25 mouse cellular contexts compared by ENCODE assay signal in genomic region chr11:109233627-109234026, GRCm38 (mm10).
DNase-seq lines count a peak whose midpoint lies in the region; ATAC-seq and TF ChIP-seq lines count a peak whose summit lies in the region.
"Had no signal": no experiment of that assay in that cellular context is flagged by ENCODE, and none has a peak within 500 bp of the region (broad histone marks: within the 10 kb centered on the region; RNA-seq: fewer than 3 reads in every experiment).

No protein-coding gene starts in this region.

- no peak for ATAC-seq in liver, embryonic 12.5 days
- ATAC-seq in stomach, postnatal 0 days (ENCODE audit: low FRiP score, low TSS enrichment) = 0 out of 2 replicates have a peak, but pooled peaks have one; percentile 32
- ATAC-seq: activated CD4-positive, CD25-positive, alpha-beta regulatory T cell, adult 4 months; CD4-positive, CD25-positive, alpha-beta regulatory T cell, adult 4 months; forebrain, embryonic 13.5 days; forebrain, postnatal 0 days; hindbrain, postnatal 0 days had no signal

- DNase-seq in liver = peak; percentile 36
- DNase-seq in ES-E14 (ENCODE audit: low read depth, low spot score) = peak; percentile 34
- DNase-seq in c-Kit-negative CD71-positive TER-119-positive erythroid progenitor cells, embryonic 14.5 days (ENCODE audit: low read depth, low spot score) = peak; percentile 4
- DNase-seq in stomach, postnatal 0 days (ENCODE audit: low spot score) = peak; percentile 28
- DNase-seq in kidney, adult 8-10 months = no peak
- no peak for DNase-seq in layer of hippocampus, adult 9-10 months (ENCODE audit: low spot score)
- DNase-seq: adrenal gland, adult 2 months; adrenal gland, postnatal 36 days; B cell, adult 2 months; cerebellum, adult 11-12 months; cerebellum, adult 9-10 months; cerebellum, postnatal 36 days; forebrain, postnatal 0 days; gastrocnemius, postnatal 14 days; heart, adult 2 months; heart, postnatal 14 days had no signal

- in situ Hi-C loops in ES-E14 (cut with MboI; ENCODE audit: low sequenced_read_pairs in 2 of 2, unreplicated experiment in 2 of 2) = loop anchor here in 1 of 2 experiments (25.0 kb wide), 1 partner anchor 354 kb away; no protein-coding TSS in a partner anchor

- no peak overlapping the region for H3K4me2 ChIP-seq in liver, embryonic 12.5 days
- no peak overlapping the region for H3K4me2 ChIP-seq in stomach, postnatal 0 days (replicated peaks; ENCODE audit: low read depth)
- H3K4me2 ChIP-seq: forebrain, embryonic 13.5 days; heart, embryonic 11.5 days; heart, embryonic 15.5 days; hindbrain, embryonic 13.5 days had no signal

- 48% methylated on average over 3 of the region's 3 CpGs for WGBS in liver, embryonic 12.5 days (ENCODE audit: insufficient replicate concordance)
- WGBS in stomach, postnatal 0 days = 57% methylated on average over 3 of the region's 3 CpGs

- H3K27me3 ChIP-seq in liver, embryonic 12.5 days (replicated peaks) = no peaks in the 10 kb centered on the region
- H3K27me3 ChIP-seq in stomach, postnatal 0 days (ENCODE audit: control insufficient read depth, insufficient read depth, low read length) = no peaks in the 10 kb centered on the region
- H3K27me3 ChIP-seq: forebrain, embryonic 13.5 days; heart, embryonic 15.5 days; hindbrain, embryonic 13.5 days had no signal

- H3K9me3 ChIP-seq in liver, embryonic 12.5 days (replicated peaks) = no peaks in the 10 kb centered on the region
- no peaks in the 10 kb centered on the region for H3K9me3 ChIP-seq in ES-E14 (ENCODE audit: control insufficient read depth, insufficient read depth, low read depth, low read length)
- no peaks in the 10 kb centered on the region for H3K9me3 ChIP-seq in stomach, postnatal 0 days (ENCODE audit: control insufficient read depth, low read length)
- H3K9me3 ChIP-seq: embryonic facial prominence, embryonic 10.5 days; forebrain, embryonic 13.5 days; heart, embryonic 15.5 days; hindbrain, embryonic 13.5 days had no signal

- H3K36me3 ChIP-seq in liver, embryonic 12.5 days = no peaks in the 10 kb centered on the region
- no peaks in the 10 kb centered on the region for H3K36me3 ChIP-seq in ES-E14 (ENCODE audit: control insufficient read depth, insufficient read depth, low read length, poor library complexity, severe bottlenecking)
- no peaks in the 10 kb centered on the region for H3K36me3 ChIP-seq in stomach, postnatal 0 days (ENCODE audit: control insufficient read depth, insufficient read depth, low read length)
- H3K36me3 ChIP-seq: embryonic facial prominence, embryonic 10.5 days; heart, embryonic 15.5 days had no signal

- H3K27ac ChIP-seq in liver, embryonic 12.5 days = no peak overlapping the region
- no peak overlapping the region for H3K27ac ChIP-seq in ES-E14 (ENCODE audit: insufficient read depth, low read depth, low read length, poor library complexity, severe bottlenecking)
- no peak overlapping the region for H3K27ac ChIP-seq in stomach, postnatal 0 days (replicated peaks)
- H3K27ac ChIP-seq: embryonic facial prominence, embryonic 10.5 days; forebrain, embryonic 13.5 days; heart, adult 2 months; heart, embryonic 15.5 days; hindbrain, embryonic 13.5 days; hindbrain, postnatal 0 days had no signal

- no peak overlapping the region for H3K9ac ChIP-seq in liver, embryonic 12.5 days
- no peak overlapping the region for H3K9ac ChIP-seq in ES-E14 (ENCODE audit: insufficient read depth, low read depth, low read length, poor library complexity, severe bottlenecking)
- no peak overlapping the region for H3K9ac ChIP-seq in stomach, postnatal 0 days (ENCODE audit: low read length)
- H3K9ac ChIP-seq: forebrain, embryonic 13.5 days; forebrain, postnatal 0 days; heart, embryonic 15.5 days; hindbrain, embryonic 13.5 days had no signal

- TF ChIP-seq EP300 in stomach, postnatal 0 days (optimal IDR thresholded peaks at IDR 0.05) = no peak

- no peaks in the 10 kb centered on the region for H3K4me1 ChIP-seq in liver, embryonic 12.5 days
- H3K4me1 ChIP-seq in ES-E14 (ENCODE audit: control insufficient read depth in 2 of 2, insufficient read depth in 2 of 2, low read length in 2 of 2, poor library complexity in 1 of 2) = no peaks in the 10 kb centered on the region; a peak in 1 of 4 replicates
- H3K4me1 ChIP-seq in stomach, postnatal 0 days (replicated peaks; ENCODE audit: control insufficient read depth, insufficient read depth) = no peaks in the 10 kb centered on the region
- H3K4me1 ChIP-seq: heart, embryonic 15.5 days had no signal

- no peak overlapping the region for H3K4me3 ChIP-seq in liver, embryonic 12.5 days
- no peak overlapping the region for H3K4me3 ChIP-seq in ES-E14 (ENCODE audit: insufficient read depth in 1 of 2, low read depth in 1 of 2, low read length in 2 of 2, poor library complexity in 1 of 2, severe bottlenecking in 1 of 2)
- no peak overlapping the region for H3K4me3 ChIP-seq in stomach, postnatal 0 days (ENCODE audit: low read depth, low read length)
- H3K4me3 ChIP-seq: embryonic facial prominence, embryonic 10.5 days; forebrain, embryonic 13.5 days; heart, adult 2 months; heart, embryonic 15.5 days; hindbrain, embryonic 13.5 days had no signal

- TF ChIP-seq CTCF in stomach, postnatal 0 days (IDR thresholded peaks at IDR 0.05; ENCODE audit: low read depth) = no peak

TF ChIP-seq in ES-E14, 5 proteins besides CTCF, POLR2A, EP300 and RAD21:
- TF ChIP-seq MAFK (IDR thresholded peaks at IDR 0.05; ENCODE audit: insufficient read depth, low read depth, low read length) (no peak), ZNF384 (IDR thresholded peaks at IDR 0.05; ENCODE audit: low read depth, low read length) (no peak), HCFC1 (IDR thresholded peaks at IDR 0.05; ENCODE audit: borderline replicate concordance, insufficient read depth, low read length) (no peak), CHD2 (IDR thresholded peaks at IDR 0.05; ENCODE audit: low read depth, low read length) (no peak), ZC3H11A (IDR thresholded peaks at IDR 0.05; ENCODE audit: borderline replicate concordance, low read depth, low read length) (no peak)

Comparison
In these comparisons a context has a peak if more than half of its experiments do, and no peak if none do; other contexts are left out.
1. DNase-seq: peak in liver (single experiment), ES-E14 (single experiment), c-Kit-negative CD71-positive TER-119-positive erythroid progenitor cells, embryonic 14.5 days (single experiment) and stomach, postnatal 0 days (single experiment); none in kidney, adult 8-10 months (0 of 2) and layer of hippocampus, adult 9-10 months (single experiment).